Mouse (Mus musculus): ENCODE results near the gene Otub1. TPM values are rescaled to one million over a fixed set of nuclear protein-coding genes. Genes with fewer than 3 reads are reported as not detected.

Gene Otub1
- total and polyA plus RNA-seq, 3 experiments: 103 to 285 (median 194) TPM

- H3K4me1 ChIP-seq (ENCODE audit: control insufficient read depth in 1 of 2, insufficient read depth in 2 of 2, low read length in 2 of 2): peaks cover 0 to 21% of the 10 kb centered on the region in 2 experiments; a peak in 2 of 4 replicates
- H3K9ac ChIP-seq (ENCODE audit: control insufficient read depth, low read depth, low read length, poor library complexity, severe bottlenecking): peak overlapping the region; percentile 64
- peak overlapping the region; percentile 55 to 56 for H3K4me3 ChIP-seq (ENCODE audit: control insufficient read depth in 1 of 2, insufficient read depth in 1 of 2, low read depth in 2 of 2, low read length in 2 of 2)
- no peaks in the 10 kb centered on the region for H3K27me3 ChIP-seq (ENCODE audit: control insufficient read depth in 1 of 2, insufficient read depth in 2 of 2, low read length in 2 of 2)
- TF ChIP-seq ZMIZ1 (IDR thresholded peaks at IDR 0.05; ENCODE audit: low read depth, low read length): no peak
- TF ChIP-seq TBP (IDR thresholded peaks at IDR 0.05; ENCODE audit: low read depth, low read length): peak; percentile 94
- no peaks in the 10 kb centered on the region for H3K9me3 ChIP-seq (replicated peaks; ENCODE audit: insufficient read depth, low read length)
- no peak for DNase-seq (ENCODE audit: low read depth, low spot score)
- H3K27ac ChIP-seq (ENCODE audit: control insufficient read depth, low read depth, low read length): peak overlapping the region; percentile 68
- H3K79me2 ChIP-seq (ENCODE audit: control insufficient read depth, insufficient read depth, low read length, poor library complexity): peaks cover 33% of the 10 kb centered on the region
- peaks cover 3 to 16% of the 10 kb centered on the region in 2 experiments; a peak in 3 of 4 replicates for H3K36me3 ChIP-seq (ENCODE audit: control insufficient read depth in 1 of 2, insufficient read depth in 2 of 2, low read length in 2 of 2)
Measured at GRCm38 (mm10) chr19:7218753-7219152, 12.6 kb upstream of the Otub1 start.

- Histone ChIP-seq H3K36me3 (ENCODE audit: control insufficient read depth in 1 of 2, insufficient read depth in 2 of 2, low read length in 2 of 2) (peaks cover 3 to 16% of the 10 kb centered on the region in 2 experiments; a peak in 3 of 4 replicates), H3K4me3 (ENCODE audit: control insufficient read depth in 1 of 2, insufficient read depth in 1 of 2, low read depth in 2 of 2, low read length in 2 of 2) (peak overlapping the region; percentile 55 to 56), H3K27me3 (ENCODE audit: control insufficient read depth in 1 of 2, insufficient read depth in 2 of 2, low read length in 2 of 2) (no peaks in the 10 kb centered on the region), H3K27ac (ENCODE audit: control insufficient read depth, low read depth, low read length) (peak overlapping the region; percentile 68), H3K4me1 (ENCODE audit: control insufficient read depth in 1 of 2, insufficient read depth in 2 of 2, low read length in 2 of 2) (peaks cover 0 to 21% of the 10 kb centered on the region in 2 experiments; a peak in 2 of 4 replicates), H3K9ac (ENCODE audit: control insufficient read depth, low read depth, low read length, poor library complexity, severe bottlenecking) (peak overlapping the region; percentile 64), H3K9me3 (replicated peaks; ENCODE audit: insufficient read depth, low read length) (no peaks in the 10 kb centered on the region), H3K79me2 (ENCODE audit: control insufficient read depth, insufficient read depth, low read length, poor library complexity) (peaks cover 33% of the 10 kb centered on the region)
- no peak for DNase-seq (ENCODE audit: low read depth, low spot score)
- TF ChIP-seq TAL1 (IDR thresholded peaks at IDR 0.05; ENCODE audit: low read length): no peak
- no peak; a peak in 1 of 6 replicates for TF ChIP-seq CTCF (IDR thresholded peaks at IDR 0.05 in 2 of 3, conservative IDR thresholded peaks at IDR 0.05 in 1 of 3; ENCODE audit: control insufficient read depth in 1 of 3, insufficient read depth in 1 of 3, low read depth in 2 of 3, low read length in 3 of 3, poor library complexity in 1 of 3, severe bottlenecking in 1 of 3)
- no peak for TF ChIP-seq SIN3A (IDR thresholded peaks at IDR 0.05; ENCODE audit: low read length)
- no peak for TF ChIP-seq SMC3 (IDR thresholded peaks at IDR 0.05; ENCODE audit: low read depth, low read length)
- peak; percentile 65; the same call in 1 of the 2 replicates for TF ChIP-seq MXI1 (IDR thresholded peaks at IDR 0.05; ENCODE audit: low read depth, low read length)
- no peak for TF ChIP-seq USF1 (IDR thresholded peaks at IDR 0.05; ENCODE audit: low read depth, low read length)
Measured at GRCm38 (mm10) chr19:7217926-7218267, 11.8 kb upstream of the Otub1 start.

- peak within 1 kb of the TSS; percentile 99 for H3K9ac ChIP-seq (ENCODE audit: control insufficient read depth, low read depth, low read length, poor library complexity, severe bottlenecking)
- H3K27me3 ChIP-seq (ENCODE audit: control insufficient read depth in 1 of 2, insufficient read depth in 2 of 2, low read length in 2 of 2): no peaks in the 10 kb centered on the region
- peaks cover 0 to 21% of the 10 kb centered on the region in 2 experiments; a peak in 2 of 4 replicates for H3K4me1 ChIP-seq (ENCODE audit: control insufficient read depth in 1 of 2, insufficient read depth in 2 of 2, low read length in 2 of 2)
- H3K27ac ChIP-seq (ENCODE audit: control insufficient read depth, low read depth, low read length): peak within 1 kb of the TSS; percentile 93
- H3K4me3 ChIP-seq (ENCODE audit: control insufficient read depth in 1 of 2, insufficient read depth in 1 of 2, low read depth in 2 of 2, low read length in 2 of 2): peak within 1 kb of the TSS; percentile 66 to 97
- peak; percentile 99 for DNase-seq (ENCODE audit: low read depth, low spot score)
- H3K36me3 ChIP-seq (ENCODE audit: control insufficient read depth in 1 of 2, insufficient read depth in 2 of 2, low read length in 2 of 2): peaks cover 3 to 16% of the 10 kb centered on the region in 2 experiments; a peak in 3 of 4 replicates
- no peaks in the 10 kb centered on the region for H3K9me3 ChIP-seq (replicated peaks; ENCODE audit: insufficient read depth, low read length)
- peaks cover 33% of the 10 kb centered on the region for H3K79me2 ChIP-seq (ENCODE audit: control insufficient read depth, insufficient read depth, low read length, poor library complexity)
- TF ChIP-seq NRF1 (IDR thresholded peaks at IDR 0.05; ENCODE audit: insufficient read depth, low read depth, low read length, poor library complexity, severe bottlenecking): no peak
- TF ChIP-seq ZKSCAN1 (IDR thresholded peaks at IDR 0.05; ENCODE audit: low read depth, low read length): no peak
- peak; percentile 91 for TF ChIP-seq HCFC1 (IDR thresholded peaks at IDR 0.05; ENCODE audit: low read depth, low read length)
- TF ChIP-seq TCF12 (IDR thresholded peaks at IDR 0.05; ENCODE audit: low read depth, low read length): peak; percentile 26; the same call in 1 of the 2 replicates
- TF ChIP-seq CTCF (IDR thresholded peaks at IDR 0.05 in 2 of 3, conservative IDR thresholded peaks at IDR 0.05 in 1 of 3; ENCODE audit: control insufficient read depth in 1 of 3, insufficient read depth in 1 of 3, low read depth in 2 of 3, low read length in 3 of 3, poor library complexity in 1 of 3, severe bottlenecking in 1 of 3): no peak
- TF ChIP-seq NELFE (IDR thresholded peaks at IDR 0.05; ENCODE audit: low read depth, low read length): peak; percentile 92
- no peak for TF ChIP-seq POLR2AphosphoS5 (IDR thresholded peaks at IDR 0.05; ENCODE audit: borderline replicate concordance, low read depth, low read length)
- TF ChIP-seq POLR2AphosphoS2 (IDR thresholded peaks at IDR 0.05; ENCODE audit: low read length): peak; percentile 84
- no peak for TF ChIP-seq MYB (IDR thresholded peaks at IDR 0.05; ENCODE audit: low read depth, low read length)
- TF ChIP-seq CHD1 (IDR thresholded peaks at IDR 0.05; ENCODE audit: low read depth, low read length): no peak
- TF ChIP-seq UBTF (IDR thresholded peaks at IDR 0.05; ENCODE audit: borderline replicate concordance, insufficient read depth, low read depth, low read length): no peak
- no peak; the same call in none of the 2 replicates for TF ChIP-seq MXI1 (IDR thresholded peaks at IDR 0.05; ENCODE audit: low read depth, low read length)
- TF ChIP-seq KAT2A (conservative IDR thresholded peaks at IDR 0.05; ENCODE audit: low read depth, low read length): no peak; the same call in 1 of the 2 replicates
- no peak for TF ChIP-seq CHD2 (IDR thresholded peaks at IDR 0.05; ENCODE audit: low read length)
- peak; percentile 95 for TF ChIP-seq TBP (IDR thresholded peaks at IDR 0.05; ENCODE audit: low read depth, low read length)
- TF ChIP-seq MAZ (IDR thresholded peaks at IDR 0.05; ENCODE audit: low read depth, low read length): 0 out of 2 replicates have a peak, but pooled peaks have one; percentile 41
- TF ChIP-seq USF1 (IDR thresholded peaks at IDR 0.05; ENCODE audit: low read depth, low read length): no peak
- peak; percentile 99 for TF ChIP-seq E2F4 (IDR thresholded peaks at IDR 0.05; ENCODE audit: borderline replicate concordance, low read depth, low read length)
- no peak for TF ChIP-seq MAFK (IDR thresholded peaks at IDR 0.05; ENCODE audit: borderline replicate concordance, low read depth, low read length)
Measured at GRCm38 (mm10) chr19:7217162-7217925, 11.2 kb upstream of the Otub1 start, which contains the start of gene Cox8a. Gene Cox8a (minus strand): TSS chr19:7217616.
